Mouse (Mus musculus): ENCODE data around the gene Fanca.

- TF ChIP-seq POLR2A (IDR thresholded peaks at IDR 0.05; ENCODE audit: insufficient read depth, low read depth, low read length), result peak; percentile 31; the same call in 1 of the 2 replicates
- TF ChIP-seq CTCF (IDR thresholded peaks at IDR 0.05), result no peak
Observed at GRCm38 (mm10) chr8:123253451-123254098, 64.8 kb downstream of the Fanca start.

Measured in heart, adult 2 months (tissue).